Mouse (Mus musculus) brain, embryonic 14.5 days (tissue): ENCODE measurements around the gene Chst15.

ENCODE experiments used
- CTCF ChIP-seq: fragments of 200-500 bp; IDR thresholded peaks from 2 replicates; pipeline ENCODE4 v1.5.1; 2012; ENCODE audit warnings: inconsistent platforms, mild to moderate bottlenecking, moderate library complexity, borderline replicate concordance; ENCODE audit not compliant: insufficient read depth, insufficient read length; ENCODE audit errors: extremely low read depth
- POLR2A ChIP-seq: fragments of 200-500 bp; IDR thresholded peaks from 2 replicates; pipeline ENCODE4 v1.6.1; 2012; ENCODE audit warnings: mild to moderate bottlenecking, inconsistent platforms, borderline replicate concordance; ENCODE audit not compliant: poor library complexity, insufficient read depth, insufficient read length, severe bottlenecking; ENCODE audit errors: extremely low read depth

DNA sequence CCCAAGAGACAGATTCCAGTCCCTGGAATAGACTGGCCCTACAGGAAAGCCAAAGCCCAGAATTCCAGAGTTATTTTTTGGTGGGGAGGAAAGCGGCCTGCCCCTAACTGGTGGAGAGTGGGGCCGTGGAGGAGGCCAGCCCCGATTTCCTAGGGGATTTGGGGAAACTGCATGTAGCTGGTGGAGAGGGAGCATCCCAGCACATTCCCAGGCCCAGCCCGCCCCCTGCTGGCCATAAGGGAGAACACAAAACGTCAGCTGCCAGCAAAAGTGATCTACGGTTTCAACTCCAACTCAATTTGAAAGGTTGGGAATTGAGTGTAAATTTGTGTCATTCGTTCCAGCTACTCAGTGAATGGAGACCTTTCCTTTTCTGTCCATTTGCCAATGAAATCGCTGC lies 103.6 kb downstream of the Chst15 start:
- no peak for TF ChIP-seq POLR2A
- peak; percentile 96 for TF ChIP-seq CTCF
